Mouse (Mus musculus): ENCODE measurements around the gene Prkcb. TPM values are rescaled to one million over a fixed set of nuclear protein-coding genes. Genes with fewer than 3 reads are reported as not detected.

Prkcb gene
- total RNA-seq, 2 experiments from 2014 or later, result 3.2 to 3.7 TPM

DNA sequence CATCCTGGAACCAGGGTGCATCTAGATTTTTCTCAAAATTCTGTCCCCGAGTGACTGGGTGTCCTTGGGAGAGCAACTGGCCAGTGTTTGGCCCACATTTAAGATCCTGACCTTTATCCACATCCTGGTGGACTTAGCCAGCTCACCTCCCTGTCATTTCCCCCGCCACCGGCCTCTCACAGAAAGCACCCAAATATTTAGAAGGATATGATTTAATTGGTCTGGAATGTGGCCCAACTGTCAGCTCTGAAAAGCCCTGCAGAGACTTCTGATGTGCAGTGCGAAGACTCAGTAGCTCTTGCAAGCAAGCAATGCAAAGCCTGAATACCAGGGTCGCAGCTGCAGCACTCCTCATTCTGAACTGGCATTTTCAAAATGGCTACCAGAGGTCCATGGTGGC, 274.0 kb downstream of the Prkcb start:
- intact Hi-C loops (cut with DNase I), result no loop called here
- no peak for DNase-seq (ENCODE audit: low spot score)

DNA sequence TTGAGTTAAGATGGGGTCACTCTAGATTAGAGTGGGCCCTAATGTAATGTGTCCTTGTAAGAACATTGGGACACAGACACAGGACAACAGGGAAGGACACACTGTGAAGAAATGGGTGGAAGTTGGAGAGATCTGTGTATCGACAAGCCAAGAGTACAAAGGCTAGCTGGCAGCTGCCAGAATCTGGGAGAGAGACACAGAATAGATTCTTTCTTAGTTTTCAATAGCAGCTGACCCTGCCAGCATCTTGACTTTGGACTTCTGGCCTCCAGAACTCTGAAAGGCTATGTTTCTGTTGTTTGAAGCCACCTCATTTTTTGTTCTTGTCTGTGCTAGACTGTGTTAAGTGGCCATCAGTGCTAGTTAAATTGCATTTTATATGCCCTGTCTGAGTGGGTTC, 276.8 kb downstream of the Prkcb start:
- intact Hi-C loops (cut with DNase I), result no loop called here
- no peak for DNase-seq (ENCODE audit: low spot score)

DNA sequence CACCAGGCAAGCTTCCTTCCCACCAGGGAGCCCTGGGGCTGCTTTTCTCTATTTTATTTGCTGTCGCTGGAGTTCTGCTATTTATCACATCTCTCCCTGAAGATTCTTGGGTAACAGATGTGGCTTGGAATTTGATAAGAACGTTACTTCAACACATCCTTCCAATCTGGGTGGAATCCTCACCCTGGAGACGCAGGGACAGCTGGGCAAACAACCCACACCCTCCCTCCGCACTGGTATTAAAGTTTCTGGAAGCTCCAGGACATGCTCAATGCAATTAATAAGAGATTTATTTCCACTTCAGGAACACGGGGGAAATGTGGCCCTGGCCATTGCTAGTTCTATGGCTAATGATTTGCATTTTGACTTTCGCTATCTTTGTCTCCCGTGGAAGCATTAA, 277.5 kb downstream of the Prkcb start:
- DNase-seq (ENCODE audit: low spot score), result no peak
- intact Hi-C loops (cut with DNase I), result no loop called here

DNA sequence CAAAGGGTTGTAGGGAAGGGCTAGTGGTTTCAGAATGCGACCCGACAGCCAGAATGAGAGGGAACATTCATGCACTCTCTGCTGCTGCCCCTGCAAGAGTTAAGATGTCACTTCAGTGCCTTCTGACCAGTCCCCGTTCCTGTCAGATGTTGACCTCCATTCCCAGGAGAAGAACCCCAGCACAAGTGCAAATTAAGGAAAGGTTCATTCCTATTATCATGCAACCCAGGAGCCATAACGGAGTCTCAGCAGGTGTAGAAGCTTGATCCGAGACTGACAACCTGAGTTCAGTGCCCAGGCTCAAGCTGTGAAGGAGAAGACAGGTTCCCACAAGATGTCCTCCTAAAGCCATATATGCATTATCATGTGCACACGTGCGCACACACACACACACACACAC, 280.2 kb downstream of the Prkcb start:
- intact Hi-C loops (cut with DNase I), result no loop called here
- no peak for DNase-seq (ENCODE audit: low spot score)

DNA sequence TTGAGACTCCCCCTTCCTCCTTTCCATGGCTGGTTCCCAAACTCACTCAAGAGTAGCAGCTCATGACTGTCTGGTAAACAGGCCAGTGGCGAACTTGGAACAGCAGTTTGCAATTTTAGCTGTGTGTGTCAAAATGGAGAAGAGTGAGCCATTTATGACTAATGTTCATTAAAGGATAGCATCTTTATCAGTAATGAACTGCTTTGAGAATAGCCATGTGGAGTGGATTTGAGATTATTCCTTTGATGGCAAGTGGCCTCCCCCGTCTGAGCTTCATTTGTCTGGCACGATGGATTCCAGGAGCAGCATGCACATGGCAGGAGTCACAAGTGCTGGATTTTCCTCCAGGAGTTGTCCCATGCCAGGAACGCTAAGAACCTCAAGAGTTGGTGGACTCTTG, 281.9 kb downstream of the Prkcb start:
- intact Hi-C loops (cut with DNase I), result no loop called here
- DNase-seq (ENCODE audit: low spot score), result no peak

DNA sequence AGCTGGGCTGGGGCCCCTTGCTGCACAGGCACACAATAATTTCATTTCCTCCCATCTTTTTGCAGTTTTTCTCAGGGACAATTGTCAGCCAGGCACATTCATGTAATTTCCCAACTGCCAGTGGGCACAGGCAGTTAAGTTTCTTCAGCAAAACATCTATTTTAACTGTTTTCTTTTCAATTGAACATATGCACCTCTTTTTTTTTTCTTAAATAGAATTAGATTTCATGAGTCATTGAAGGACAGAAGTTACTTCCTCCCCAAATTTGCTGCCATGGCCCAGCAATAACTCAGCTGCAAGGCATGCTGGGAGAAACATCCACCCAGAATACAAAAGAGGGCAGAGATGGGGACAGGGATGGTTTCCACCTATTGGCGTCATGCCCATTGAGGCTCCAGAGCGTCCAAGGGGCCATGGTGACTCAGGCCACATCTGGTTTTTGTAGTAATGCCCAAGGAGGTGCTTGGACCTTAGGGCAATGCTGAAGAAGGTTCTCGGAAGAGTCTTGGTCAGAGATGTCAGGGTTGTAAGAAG, 284.6 kb downstream of the Prkcb start:
- intact Hi-C loops (cut with DNase I), result no loop called here
- no peak for DNase-seq (ENCODE audit: low spot score)

DNA sequence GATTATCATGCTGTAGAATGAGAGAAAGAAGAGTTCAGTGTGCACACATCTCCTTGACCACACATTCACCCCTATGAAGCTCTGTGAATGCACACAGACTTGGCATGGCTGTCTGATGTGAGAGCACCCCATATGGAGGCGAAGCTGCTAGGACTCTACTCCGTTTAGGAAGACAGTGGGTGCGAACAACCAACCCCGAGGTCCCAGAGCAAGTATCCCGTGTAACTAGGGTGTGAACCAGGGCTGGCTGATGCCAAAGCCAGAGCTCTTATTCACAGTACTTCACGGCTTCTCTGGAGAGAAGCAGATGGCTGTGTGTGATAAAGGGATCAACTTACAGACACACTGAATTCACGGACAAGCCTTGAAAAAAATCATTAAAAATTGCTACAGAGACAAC, 285.9 kb downstream of the Prkcb start:
- DNase-seq (ENCODE audit: low spot score), result no peak
- intact Hi-C loops (cut with DNase I), result no loop called here

DNA sequence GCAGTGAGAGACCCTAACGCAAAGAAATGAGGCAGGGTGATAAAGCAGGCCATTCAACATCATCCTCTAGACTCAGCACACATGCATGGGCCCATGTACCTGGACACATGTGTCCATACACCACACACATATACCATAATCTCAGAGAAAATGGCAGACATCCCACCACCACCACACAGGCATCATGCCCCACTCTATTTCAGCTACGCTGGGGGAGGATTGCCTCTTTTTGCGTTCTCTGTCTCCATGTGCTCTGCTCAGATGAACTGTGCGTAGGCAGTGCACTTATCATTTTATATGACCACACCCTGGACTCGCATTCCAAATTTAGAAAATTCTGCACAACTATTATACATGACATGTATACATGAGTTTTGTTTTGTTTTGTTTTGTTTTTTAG, 286.5 kb downstream of the Prkcb start:
- DNase-seq (ENCODE audit: low spot score), result no peak
- intact Hi-C loops (cut with DNase I), result no loop called here

DNA sequence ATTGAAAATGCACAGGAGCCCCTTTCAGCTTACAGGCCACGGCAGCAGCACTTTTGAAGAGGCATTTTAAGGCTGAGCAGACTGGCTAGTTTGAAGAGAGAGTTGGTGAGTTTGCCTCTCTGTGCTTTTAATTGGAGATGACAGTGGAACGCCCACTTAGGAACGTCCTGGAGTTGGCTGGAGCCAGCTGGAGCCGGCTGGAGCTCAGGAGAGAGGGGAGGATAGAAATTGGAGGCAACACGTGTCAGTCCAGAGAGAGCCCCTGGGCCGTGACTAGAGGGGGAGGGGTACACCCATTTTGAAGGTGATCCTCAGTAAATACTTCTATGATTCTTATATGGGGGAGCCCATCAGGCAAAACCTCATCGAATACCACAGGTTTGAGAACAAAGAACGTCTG, 287.0 kb downstream of the Prkcb start:
- no peak for DNase-seq (ENCODE audit: low spot score)
- intact Hi-C loops (cut with DNase I), result no loop called here

DNA sequence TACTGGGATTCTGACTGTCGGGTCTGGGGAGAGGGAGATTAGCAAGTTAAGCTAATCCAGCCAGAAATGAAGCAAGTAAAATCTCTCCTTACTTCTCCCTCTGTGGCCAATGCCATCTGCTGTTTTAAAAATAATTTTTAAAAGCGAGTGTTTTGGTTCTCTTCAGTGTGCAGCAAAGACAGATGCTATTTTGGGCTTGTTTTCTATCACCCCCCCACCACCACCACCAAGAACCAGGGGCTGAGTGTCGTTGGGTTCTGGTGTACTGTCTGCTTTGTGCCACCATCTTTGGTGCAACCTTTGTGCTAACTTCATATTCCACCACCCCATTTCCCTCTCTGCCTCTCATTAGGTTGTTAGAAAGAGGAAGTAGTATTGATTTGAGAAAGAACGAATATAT, 289.0 kb downstream of the Prkcb start:
- intact Hi-C loops (cut with DNase I), result no loop called here
- no peak for DNase-seq (ENCODE audit: low spot score)

DNA sequence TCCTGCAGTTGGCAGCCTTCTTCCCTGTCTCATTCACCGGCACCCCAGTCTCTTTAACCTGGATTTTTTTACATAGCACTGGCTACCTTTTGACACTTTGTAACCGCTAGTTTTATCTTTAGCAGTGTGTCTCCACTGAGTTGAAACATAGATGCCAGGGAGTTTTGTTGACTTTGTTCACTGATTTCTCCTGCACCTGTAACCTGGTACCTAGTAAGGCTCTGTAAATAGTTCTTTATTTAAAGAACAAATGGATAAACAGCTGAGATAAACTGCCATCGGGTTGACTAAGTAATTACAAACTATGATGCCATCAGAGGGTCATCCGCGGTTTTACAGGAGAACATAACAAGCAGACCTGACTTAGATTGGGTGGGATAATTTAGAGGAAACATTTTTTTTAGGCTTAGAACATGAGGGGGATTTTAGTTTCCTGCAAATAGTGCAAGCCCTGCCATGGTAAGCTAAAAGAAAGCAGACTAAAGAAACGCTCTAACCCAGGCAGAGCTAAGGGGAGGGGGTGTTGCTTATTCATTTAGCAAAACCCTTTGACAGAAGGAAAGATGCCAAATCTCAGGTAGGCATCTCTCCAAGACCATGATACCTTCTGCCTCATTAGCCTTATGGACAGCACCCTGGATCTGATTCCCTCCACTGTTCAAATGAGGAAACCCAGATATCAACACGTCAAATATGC, 291.1 kb downstream of the Prkcb start:
- DNase-seq (ENCODE audit: low spot score), result no peak
- intact Hi-C loops (cut with DNase I), result no loop called here

DNA sequence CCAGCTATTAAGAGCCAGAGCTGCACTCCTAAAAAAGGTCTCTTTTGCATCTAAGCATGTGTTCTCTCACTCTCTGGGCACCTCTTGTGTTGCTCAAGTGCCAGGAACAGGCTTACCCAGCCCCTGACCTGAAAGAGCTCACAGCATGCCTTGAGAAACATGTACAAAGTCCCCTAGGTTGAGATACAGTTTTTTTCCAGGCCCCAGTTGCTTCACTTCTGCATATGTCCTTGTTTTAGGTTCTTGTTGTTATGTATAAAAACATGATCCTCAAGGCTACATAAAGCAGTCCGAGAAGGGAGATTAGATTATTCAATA, 291.6 kb downstream of the Prkcb start:
- intact Hi-C loops (cut with DNase I), result no loop called here
- DNase-seq (ENCODE audit: low spot score), result no peak

DNA sequence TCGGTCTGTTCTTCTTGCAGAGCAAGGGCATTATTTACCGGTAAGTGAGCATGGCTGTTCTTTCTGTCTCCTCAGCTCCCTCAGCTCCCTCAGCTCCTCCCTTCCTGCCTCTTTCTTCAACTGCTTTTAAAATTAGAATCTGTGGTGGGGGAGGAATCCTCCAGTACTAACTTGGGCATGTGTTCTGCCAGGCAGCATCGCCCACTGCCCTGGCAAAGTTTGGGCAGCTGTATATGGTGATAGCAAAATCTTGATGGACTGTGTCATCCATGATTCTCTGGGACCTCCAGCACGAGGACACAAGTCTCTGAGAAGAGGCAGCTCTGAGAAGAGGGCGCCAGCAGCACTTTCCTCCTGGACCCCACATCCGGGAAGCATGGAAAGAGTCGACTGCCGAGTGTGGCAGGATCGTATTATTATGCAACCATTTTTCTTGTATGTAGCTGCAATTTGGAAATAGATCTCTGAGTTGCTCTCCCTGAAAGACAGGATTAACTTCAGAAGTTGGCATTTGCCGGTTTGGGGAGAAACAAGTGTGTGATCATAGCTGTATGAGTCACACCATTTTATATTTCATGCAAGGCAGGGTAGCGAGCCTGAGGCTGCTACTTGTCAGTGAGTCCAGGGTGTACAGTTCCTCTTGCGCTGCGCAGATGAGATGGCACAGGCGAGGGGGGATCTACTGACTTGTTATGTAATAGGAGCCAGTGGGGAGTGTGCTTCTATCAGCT, 296.0 kb downstream of the Prkcb start:
- intact Hi-C loops (cut with DNase I), result no loop called here
- DNase-seq (ENCODE audit: low spot score), result no peak

DNA sequence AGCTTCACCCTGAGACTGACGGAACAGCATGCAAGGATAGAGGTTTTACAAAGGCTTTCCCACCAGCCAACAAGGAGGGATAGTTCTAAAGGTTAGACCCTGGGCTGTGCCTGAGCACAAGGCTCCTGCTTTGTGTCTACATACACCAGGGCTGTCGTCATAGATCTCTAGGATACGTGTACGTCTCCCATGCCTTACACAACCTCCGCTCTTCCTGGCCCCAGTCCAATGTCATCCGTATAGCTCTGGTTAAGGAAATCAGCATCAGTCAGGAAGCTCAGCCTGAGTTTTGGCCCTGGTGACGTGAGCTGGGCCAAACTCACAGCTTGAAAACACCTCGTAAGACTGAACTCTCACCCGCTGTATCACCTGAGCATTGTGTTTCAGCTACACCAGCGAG, 307.3 kb downstream of the Prkcb start:
- no peak for DNase-seq (ENCODE audit: low spot score)
- intact Hi-C loops (cut with DNase I), result no loop called here

DNA sequence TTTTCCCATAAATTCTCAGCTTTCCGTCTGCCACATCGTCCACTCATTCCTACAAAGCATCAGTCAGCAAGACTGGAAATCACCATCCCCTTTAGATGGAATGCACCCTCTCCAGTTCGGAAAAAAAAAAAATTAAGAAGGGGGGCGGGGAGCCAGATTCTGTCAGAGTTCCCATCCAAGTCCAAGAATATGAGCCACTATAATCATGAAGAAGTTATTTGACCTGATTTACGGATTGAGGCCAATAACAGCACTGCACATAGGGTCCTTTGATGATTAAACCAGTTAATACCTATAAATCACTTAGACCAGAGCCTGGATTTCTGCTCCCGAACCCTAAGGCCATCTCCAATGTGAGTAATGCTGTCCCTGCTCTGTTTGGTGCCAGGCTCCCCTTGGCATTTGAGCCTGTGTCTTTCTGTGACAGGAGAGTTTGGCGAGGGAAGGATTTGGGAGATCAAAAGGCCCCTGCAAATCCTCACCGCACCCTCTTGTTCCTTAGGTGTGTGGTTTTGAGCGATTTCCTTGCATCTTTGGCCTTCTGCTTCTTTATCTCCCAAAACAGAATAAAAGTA, 308.1 kb downstream of the Prkcb start:
- no peak for DNase-seq (ENCODE audit: low spot score)
- intact Hi-C loops (cut with DNase I), result no loop called here

DNA sequence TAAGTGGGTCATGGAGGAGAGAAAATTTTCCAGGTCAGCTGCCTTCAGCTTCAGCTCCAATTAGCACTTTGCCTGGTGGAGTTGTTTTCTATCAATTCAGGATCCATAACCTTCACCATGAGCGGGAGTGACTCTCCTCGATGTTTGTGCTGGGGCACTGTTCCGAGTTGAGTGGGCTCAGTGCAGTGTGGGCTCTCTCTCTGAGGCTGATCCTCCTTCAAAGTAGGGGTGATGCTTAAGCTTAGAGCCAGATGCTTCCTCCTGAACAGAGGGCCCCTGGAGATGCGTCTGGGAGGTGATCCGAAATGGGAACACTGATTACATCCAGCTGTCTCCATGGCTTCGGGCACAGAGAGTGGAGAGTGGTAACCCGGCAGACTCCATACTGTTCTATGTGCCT, 308.8 kb downstream of the Prkcb start:
- intact Hi-C loops (cut with DNase I), result no loop called here
- DNase-seq (ENCODE audit: low spot score), result no peak

DNA sequence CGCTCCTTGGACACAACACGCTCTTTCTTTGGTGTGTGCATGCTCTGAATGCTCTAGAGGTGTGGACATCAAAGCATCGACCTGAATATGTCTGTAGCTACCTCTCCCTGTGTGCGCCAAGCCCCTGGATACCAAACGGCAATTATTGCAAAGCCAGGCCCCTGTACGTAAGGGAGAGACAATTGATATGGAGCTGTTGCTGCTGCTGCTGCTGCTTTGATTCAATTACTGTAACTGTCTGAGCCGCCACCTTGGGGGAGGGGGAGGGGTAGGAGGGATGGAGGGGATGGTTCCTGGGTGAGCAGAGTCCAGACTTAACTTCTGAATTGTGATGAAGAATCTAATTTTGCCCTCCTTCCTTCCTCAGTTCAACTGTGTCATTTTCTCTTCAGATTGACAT, 312.3 kb downstream of the Prkcb start:
- DNase-seq (ENCODE audit: low spot score), result no peak

DNA sequence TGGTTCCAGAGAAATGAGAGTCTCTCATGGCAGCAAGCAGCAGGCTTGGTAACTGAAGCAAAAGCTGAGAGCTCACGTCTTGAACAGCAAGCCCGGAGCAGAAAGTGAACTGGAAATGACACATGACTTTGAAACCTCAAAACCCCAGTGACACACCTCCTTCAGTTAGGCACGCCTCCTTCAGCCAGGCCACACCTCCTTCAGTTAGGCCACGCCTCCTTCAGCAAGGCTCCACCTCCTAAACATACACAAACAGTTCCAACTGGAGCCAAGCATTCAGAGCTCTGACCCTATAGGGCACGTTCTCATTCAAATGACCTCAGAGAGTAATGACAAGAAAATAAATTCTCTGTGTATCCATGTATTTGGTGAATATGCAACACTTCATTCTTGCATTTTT, 316.5 kb downstream of the Prkcb start:
- DNase-seq (ENCODE audit: low spot score), result no peak
- intact Hi-C loops (cut with DNase I), result no loop called here

More for the DNA sequence above, 312.3 kb downstream of the Prkcb start:
- intact Hi-C loops (cut with DNase I), result no loop called here

DNA sequence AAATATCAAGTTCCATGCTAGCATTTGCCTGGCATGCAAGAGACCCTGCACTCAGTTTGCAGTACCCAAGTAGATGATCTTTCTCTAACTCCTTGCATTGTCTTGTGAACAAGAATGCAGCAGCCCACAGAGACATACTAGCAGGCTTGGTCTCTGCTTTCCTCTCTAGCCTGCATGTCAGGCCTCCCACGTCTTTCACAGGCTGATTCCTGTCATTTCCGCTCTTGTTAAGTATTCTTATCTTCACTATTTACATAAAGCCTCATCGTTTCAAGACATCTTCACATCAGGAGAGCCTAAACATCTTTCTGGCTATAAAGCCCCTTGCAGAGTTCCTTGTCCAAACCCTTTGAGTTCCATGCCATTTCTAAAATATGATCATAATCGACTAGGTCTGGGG, 320.9 kb downstream of the Prkcb start:
- DNase-seq (ENCODE audit: low spot score), result no peak
- intact Hi-C loops (cut with DNase I), result no loop called here

DNA sequence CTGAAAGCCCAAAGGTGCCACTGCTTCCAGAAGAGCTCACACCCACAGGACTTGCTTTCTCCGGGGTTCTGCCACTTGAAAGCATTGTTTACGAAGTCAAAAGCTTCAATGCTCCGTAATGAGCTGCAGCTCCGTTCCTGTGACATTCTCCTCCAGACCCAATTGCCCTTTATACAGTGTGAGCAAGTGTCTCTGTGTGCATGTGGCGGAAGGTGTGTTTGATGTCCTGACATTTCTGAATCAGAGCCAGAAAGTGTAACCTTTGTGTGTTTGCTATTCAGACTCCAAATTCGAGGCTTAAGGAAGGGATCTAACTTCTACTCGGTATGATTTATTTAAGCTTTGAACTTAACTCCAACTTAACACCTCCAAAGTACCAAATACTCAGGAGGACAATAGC, 321.6 kb downstream of the Prkcb start:
- no peak for DNase-seq (ENCODE audit: low spot score)
- intact Hi-C loops (cut with DNase I), result no loop called here

DNA sequence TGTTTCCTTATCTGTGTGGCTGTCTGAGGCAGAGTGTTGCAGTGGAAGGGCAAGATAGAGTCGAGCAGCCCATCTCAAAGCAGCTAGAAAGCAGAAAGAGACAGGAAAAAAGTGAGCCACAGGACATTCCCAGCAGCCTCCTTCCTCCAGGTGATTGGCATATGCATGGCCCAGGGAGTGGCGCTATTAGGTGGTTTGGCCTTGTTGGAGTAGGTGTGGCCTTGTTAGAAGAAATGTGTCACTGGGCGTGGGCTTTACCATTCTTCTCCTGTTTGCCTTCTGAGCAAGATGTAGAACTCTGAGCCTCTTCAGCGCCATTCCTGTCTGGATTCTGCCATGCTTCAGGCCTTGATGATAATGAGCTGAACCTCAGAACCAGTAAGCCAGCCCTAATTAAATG, 325.3 kb downstream of the Prkcb start:
- no peak for DNase-seq (ENCODE audit: low spot score)
- intact Hi-C loops (cut with DNase I), result no loop called here
